Mouse (Mus musculus): Measurements from ENCODE around the gene Olah. TPM values are rescaled to one million over a fixed set of nuclear protein-coding genes. Genes with fewer than 3 reads are reported as not detected.
A peak's percentile ranks its signal among the peaks of the same experiment; 100 is the strongest.
"Not testable (repeated sequence)": the region's sequence is repeated elsewhere in the genome, so short reads cannot be mapped to it uniquely, and the experiment has no call there.

Olah gene
- not detected for total RNA-seq (2021)
- long read RNA-seq, experiment 1: 0 reads
- long read RNA-seq, experiment 2: 0 reads

- intact Hi-C loops (cut with DNase I); DNase-seq: not testable (repeated sequence)
Observed at GRCm38 (mm10) chr2:3397110-3397509, at the start of gene Olah. TSS of gene Olah (minus strand) at chr2:3397210.

- no peak for DNase-seq
- intact Hi-C loops (cut with DNase I): no loop called here
Observed at GRCm38 (mm10) chr2:3445984-3446383, 49.0 kb upstream of the Olah start.

GRCm38 (mm10) chr2:3444206-3444605, 47.2 kb upstream of the Olah start:
- intact Hi-C loops (cut with DNase I): no loop called here
- DNase-seq: no peak

DNA sequence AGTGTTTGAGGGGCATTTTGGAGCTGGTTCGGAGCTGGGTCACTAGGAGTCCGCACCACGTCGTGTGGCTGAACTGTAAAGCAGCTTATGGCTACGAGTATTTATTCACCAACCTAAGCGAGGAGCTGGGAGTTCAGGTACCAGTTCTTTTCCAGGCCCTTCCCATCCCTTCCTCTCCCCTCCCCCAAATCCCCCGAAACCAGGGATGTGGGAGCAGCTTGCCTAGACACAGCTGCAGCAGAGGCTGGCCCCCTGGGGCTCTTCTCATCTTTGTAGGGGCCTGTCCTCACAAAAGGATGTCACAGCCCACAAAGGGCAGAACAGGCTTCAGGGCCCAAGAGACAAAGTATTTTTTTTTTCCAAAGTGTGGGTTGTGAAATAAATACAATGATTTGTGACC, 40.9 kb upstream of the Olah start:
- no peak for DNase-seq
- intact Hi-C loops (cut with DNase I): no loop called here

- no peak for DNase-seq
- intact Hi-C loops (cut with DNase I): no loop called here
Observed at GRCm38 (mm10) chr2:3435369-3436061, 38.5 kb upstream of the Olah start.

DNA sequence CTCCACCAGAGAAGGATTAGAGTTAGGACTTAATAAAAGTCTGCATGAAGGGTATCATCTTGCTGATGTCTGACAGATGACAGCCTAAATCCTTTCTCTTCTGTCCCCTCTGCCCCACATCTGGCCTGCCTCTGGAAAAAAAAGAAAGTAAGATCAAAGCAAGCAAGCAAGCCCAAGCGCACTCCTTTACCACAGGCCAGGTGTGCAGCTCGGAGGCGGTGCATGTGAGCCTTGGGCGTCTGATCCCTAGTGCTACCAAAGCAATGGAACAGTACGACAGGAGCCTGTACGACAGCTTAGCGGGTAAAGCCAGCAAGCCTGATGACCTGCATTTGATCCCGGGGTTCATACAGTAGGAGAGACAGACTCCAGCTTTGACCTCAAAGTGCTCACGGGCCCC, 33.9 kb upstream of the Olah start:
- no peak for DNase-seq
- intact Hi-C loops (cut with DNase I): no loop called here

GRCm38 (mm10) chr2:3424579-3424910, 27.5 kb upstream of the Olah start:
- no peak for DNase-seq
- intact Hi-C loops (cut with DNase I): no loop called here

DNA sequence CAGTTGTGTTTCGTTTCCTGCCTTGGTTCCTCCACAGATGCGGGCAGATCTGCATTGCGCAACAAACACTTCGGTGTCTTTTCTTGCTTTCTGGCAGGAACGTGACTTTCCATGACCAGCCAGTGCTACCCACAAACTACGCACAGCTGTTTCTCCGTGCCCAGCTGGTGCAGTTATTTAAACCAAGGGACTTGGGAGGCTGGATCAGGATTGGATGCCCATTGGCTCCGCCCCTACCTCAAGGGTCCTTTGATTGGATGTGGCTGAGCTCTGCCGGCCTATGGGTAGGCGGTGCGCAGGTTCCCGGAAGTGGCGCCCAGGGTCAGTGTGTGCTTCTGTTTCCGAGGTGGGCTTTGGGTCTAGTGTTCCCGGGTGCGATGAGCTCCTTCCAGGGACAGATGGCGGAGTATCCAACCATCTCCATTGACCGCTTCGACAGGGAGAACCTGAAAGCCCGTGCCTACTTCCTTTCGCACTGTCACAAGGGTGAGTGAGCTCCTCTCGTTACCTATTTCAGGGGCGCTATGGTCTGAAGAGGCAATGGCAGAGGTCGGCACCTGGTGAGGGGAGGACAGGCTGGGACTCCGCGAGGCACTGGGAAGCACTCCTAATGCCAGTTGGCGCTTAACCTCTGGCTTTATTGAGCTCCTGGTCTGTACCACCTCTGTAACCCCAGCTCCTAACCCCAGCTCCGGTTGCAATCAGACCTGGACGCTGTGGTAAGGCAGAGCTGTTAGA, 27.0 kb upstream of the Olah start, which contains the start of gene Dclre1c:
Dclre1c (plus strand) TSS at position 291 of the 738 bp plus-strand sequence.
- intact Hi-C loops (cut with DNase I): no loop called here
- peak; percentile 79 to 84 for DNase-seq

GRCm38 (mm10) chr2:3422548-3422947, 25.5 kb upstream of the Olah start, which contains the start of gene Meig1:
TSS of gene Meig1 (minus strand) at chr2:3422648.
- DNase-seq: no peak
- intact Hi-C loops (cut with DNase I): no loop called here

DNA sequence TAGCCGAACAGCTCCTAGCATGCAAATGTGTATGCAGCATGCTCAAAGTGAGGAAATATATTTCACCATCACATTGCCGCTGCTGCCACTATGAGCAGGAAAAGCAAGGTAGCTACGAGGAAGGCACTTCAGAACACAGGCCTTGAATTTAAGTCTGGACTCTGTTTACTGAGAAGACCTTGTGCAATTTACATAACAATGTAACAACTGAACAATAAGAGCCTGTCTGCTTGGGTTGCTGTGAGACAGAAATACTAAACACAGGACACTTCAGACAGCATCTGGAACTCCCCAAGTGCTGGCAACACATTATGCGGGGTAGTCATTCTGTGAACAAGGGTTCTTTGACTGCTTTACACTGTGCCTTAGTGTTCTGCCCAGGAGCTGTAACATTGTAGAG, 23.1 kb upstream of the Olah start:
- intact Hi-C loops (cut with DNase I): no loop called here
- no peak for DNase-seq

DNA sequence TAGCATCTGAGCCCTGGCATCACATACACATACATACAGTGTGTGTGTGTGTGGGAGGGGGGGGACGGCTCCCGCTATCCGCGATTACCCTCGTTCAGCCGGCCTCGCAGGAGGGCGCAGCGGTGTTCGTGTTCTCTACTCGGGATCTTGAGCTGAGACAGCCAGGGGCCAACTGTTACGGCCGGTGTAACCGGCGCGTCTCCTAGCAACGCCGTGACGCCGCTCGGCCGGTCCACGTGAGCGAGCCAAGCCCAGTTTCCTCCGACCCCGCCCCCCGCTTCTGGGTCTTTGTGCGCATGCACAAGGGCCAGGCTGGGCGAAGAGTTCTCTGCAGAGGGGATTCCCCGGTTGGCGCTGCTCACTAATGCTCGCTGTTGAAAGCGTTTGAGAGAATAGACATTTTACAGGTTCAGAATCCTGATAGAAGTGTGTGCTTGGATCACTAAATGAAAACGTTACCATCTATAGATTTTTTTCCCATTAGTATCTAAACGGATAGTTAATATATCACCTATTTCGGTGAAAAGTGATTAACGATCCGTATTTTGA, 21.9 kb upstream of the Olah start:
- intact Hi-C loops (cut with DNase I): loop anchor here (5.0 to 10.0 kb wide), 2 partner anchors 82 to 304 kb away; partner anchors contain the start of genes Acbd7 and Fam171a1
- peak; percentile 89 to 92 for DNase-seq

DNA sequence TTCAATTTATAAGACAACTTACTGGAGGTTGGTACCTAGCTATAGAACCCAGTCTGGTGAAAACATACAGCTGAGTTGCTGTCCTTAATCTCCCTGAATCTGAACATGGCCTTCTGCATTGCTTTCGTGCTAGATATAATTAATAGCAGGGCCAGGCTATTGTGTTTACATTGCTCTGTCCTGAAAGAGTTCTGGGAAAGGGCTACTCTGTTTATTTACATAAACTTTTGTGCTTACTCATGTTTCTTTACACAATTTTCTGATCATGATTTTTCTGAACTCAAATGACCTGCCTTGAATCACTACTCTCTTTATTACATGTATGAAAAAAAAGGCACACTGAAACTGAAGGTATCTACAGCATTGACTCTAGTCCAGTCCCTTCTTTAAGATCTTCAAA, 18.7 kb upstream of the Olah start:
- DNase-seq: no peak
- intact Hi-C loops (cut with DNase I): loop anchor here (5.0 to 10.0 kb wide), 2 partner anchors 78 to 301 kb away; partner anchors contain the start of genes Acbd7 and Fam171a1

- peak; percentile 35 to 38 for DNase-seq
- intact Hi-C loops (cut with DNase I): loop anchor here (10.0 kb wide), 1 partner anchor 299 kb away; the partner anchor contains the start of gene Fam171a1
Observed at GRCm38 (mm10) chr2:3414241-3414640, 17.2 kb upstream of the Olah start.

DNA sequence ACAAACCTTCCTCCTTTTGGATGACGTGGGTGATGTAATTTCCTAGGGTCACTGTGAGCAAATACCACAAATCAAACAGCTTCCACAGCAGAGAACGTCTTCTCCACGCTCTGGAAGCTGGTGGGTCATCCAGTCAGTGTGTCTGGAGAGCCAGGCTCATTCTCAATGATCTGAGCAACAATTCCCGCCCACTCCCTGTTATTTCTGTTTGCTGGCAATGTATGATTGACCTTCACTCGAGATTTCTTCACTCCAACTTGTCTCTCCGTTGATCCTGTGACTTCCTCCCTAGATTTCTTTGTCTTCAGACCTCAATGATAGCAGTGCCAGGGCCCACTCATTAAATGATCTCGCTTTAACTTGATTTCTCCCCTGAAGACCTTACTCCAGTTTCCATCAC, 10.7 kb upstream of the Olah start:
- intact Hi-C loops (cut with DNase I): no loop called here

GRCm38 (mm10) chr2:3405981-3406380, 9.0 kb upstream of the Olah start:
- no peak for DNase-seq
- intact Hi-C loops (cut with DNase I): no loop called here

More for the DNA sequence above, 10.7 kb upstream of the Olah start:
- no peak for DNase-seq

DNA sequence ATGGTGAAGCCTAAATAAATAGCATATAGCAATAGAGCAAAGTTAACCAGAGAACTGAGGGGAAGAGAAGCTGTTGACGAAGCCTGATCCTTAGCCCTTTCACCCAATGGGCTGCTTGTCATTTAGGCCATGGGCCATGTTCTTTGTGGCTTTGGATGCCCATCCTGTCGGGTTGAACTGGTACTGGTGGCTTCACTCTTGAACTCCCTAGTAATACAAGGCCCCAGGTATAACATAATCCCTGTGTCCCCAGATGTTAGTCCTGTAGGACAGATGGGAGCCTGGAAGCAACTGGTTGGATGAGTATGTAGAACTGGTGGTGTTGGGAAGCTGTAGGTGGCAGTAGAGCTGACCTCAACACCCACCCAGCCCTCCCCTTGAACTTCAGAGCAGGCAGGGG, 5.1 kb downstream of the Olah start:
- DNase-seq: no peak
- intact Hi-C loops (cut with DNase I): no loop called here

DNA sequence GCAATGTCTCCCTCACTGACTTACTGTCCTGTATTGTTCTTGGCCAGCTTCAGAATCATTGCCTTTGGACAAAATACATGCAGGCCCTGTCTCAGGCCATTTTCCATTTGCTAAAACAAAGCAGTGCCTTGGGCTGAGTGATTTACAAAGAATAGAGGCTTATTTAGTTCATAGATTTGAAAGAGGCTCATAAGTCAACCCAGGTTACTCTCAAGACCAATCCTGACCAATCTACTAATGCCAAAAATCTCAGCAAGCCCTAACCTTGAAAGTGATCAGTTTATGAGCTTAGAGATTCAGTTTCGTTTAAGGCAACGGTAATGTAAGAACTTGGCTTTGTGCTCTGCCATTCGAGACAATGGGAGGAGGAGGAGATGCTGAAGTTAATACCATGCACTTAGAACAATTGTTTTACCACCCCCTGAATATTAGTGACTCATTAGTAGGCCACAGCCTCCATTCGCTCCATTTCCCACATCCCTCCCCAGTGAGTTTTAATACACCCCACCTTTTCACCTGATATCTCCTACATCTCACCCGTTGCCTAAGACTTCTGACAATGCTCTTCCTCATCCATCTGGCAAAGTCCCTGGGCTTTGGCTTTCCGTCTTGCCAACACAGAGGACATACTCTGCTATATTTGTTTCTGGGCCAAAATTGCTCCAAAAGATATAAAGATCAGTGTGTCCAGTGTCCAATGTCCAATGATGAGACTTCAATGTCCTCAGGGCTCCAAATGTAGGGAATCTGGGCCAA, 9.7 kb downstream of the Olah start:
- no peak for DNase-seq
- intact Hi-C loops (cut with DNase I): no loop called here

DNA sequence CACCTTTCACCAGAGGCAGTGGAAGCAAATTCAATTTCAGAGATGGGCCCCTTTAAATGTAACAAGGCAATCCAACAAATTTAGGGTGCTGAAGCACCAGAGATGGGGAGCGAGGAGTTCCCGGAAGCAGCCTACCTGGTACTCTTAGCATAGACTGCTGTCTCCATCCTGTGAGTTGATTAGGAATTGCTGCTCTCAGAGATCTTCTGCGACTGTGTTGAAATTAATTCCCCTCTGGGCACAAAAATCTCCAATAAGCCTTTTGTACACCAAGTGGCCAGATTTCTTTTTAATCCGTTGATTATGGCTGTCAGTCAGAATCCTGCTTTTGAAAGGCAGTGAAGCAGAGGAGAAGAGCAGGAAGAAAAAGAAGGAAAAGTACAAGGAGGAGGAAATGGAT, 31.9 kb downstream of the Olah start:
- no peak for DNase-seq

GRCm38 (mm10) chr2:3361067-3361466, 35.9 kb downstream of the Olah start:
- intact Hi-C loops (cut with DNase I): no loop called here

More for the DNA sequence above, 31.9 kb downstream of the Olah start:
- intact Hi-C loops (cut with DNase I): no loop called here

GRCm38 (mm10) chr2:3357887-3358286, 39.1 kb downstream of the Olah start:
- intact Hi-C loops (cut with DNase I): no loop called here
- no peak for DNase-seq

More at GRCm38 (mm10) chr2:3361067-3361466, 35.9 kb downstream of the Olah start:
- DNase-seq: no peak

- no peak for DNase-seq
Observed at GRCm38 (mm10) chr2:3356311-3356710, 40.7 kb downstream of the Olah start.

More at GRCm38 (mm10) chr2:3356311-3356710, 40.7 kb downstream of the Olah start:
- intact Hi-C loops (cut with DNase I): no loop called here

All from gastrocnemius, postnatal 36 days (tissue).